Mouse (Mus musculus): ENCODE measurements at regions not wholly inside any gene's neighbourhood (a gene's known extent, or its start where the extent isn't known, plus 50 kb on each side); places are given as distances from the start of the nearest gene placed in this dataset.

- DNase-seq (ENCODE audit: low spot score in 2 of 2) = no peak
Observed at GRCm38 (mm10) chr6:94818220-94818619, 118.3 kb upstream of the Lrig1 start.

GRCm38 (mm10) chr6:94816161-94816560, 116.2 kb upstream of the Lrig1 start:
- no peak for DNase-seq (ENCODE audit: low spot score in 2 of 2)

- no peak for DNase-seq (ENCODE audit: low spot score in 2 of 2)
Observed at GRCm38 (mm10) chr6:94814711-94815110, 114.8 kb upstream of the Lrig1 start.

GRCm38 (mm10) chr6:94813481-94814148, 113.7 kb upstream of the Lrig1 start:
- DNase-seq (ENCODE audit: low spot score in 2 of 2) = no peak

- DNase-seq (ENCODE audit: low spot score in 2 of 2) = no peak
Observed at GRCm38 (mm10) chr6:94811846-94812245, 111.9 kb upstream of the Lrig1 start.

- no peak for DNase-seq (ENCODE audit: low spot score in 2 of 2)
Observed at GRCm38 (mm10) chr6:94807216-94807615, 107.3 kb upstream of the Lrig1 start.

GRCm38 (mm10) chr6:94806481-94807160, 106.7 kb upstream of the Lrig1 start:
- no peak for DNase-seq (ENCODE audit: low spot score in 2 of 2)

- peak in 1 of 2 experiments; percentile 29 for DNase-seq (ENCODE audit: low spot score in 2 of 2)
Observed at GRCm38 (mm10) chr6:94805685-94806084, 105.7 kb upstream of the Lrig1 start.

GRCm38 (mm10) chr6:94804284-94804815, 104.4 kb upstream of the Lrig1 start:
- no peak for DNase-seq (ENCODE audit: low spot score in 2 of 2)

- no peak for DNase-seq (ENCODE audit: low spot score in 2 of 2)
Observed at GRCm38 (mm10) chr6:94801039-94801438, 101.1 kb upstream of the Lrig1 start.

- no peak for DNase-seq (ENCODE audit: low spot score in 2 of 2)
Observed at GRCm38 (mm10) chr6:94798545-94799211, 98.7 kb upstream of the Lrig1 start.

GRCm38 (mm10) chr6:94795442-94795841, 95.5 kb upstream of the Lrig1 start:
- DNase-seq (ENCODE audit: low spot score in 2 of 2) = no peak

GRCm38 (mm10) chr6:94793555-94793954, 93.6 kb upstream of the Lrig1 start:
- DNase-seq (ENCODE audit: low spot score in 2 of 2) = peak in 1 of 2 experiments; percentile 22

- no peak for DNase-seq (ENCODE audit: low spot score in 2 of 2)
Observed at GRCm38 (mm10) chr6:94792312-94792711, 92.4 kb upstream of the Lrig1 start.

GRCm38 (mm10) chr6:94789308-94789763, 89.4 kb upstream of the Lrig1 start:
- DNase-seq (ENCODE audit: low spot score in 2 of 2) = no peak

- DNase-seq (ENCODE audit: low spot score in 2 of 2) = no peak
Observed at GRCm38 (mm10) chr6:94783471-94783870, 83.5 kb upstream of the Lrig1 start.

- DNase-seq (ENCODE audit: low spot score in 2 of 2) = no peak
Observed at GRCm38 (mm10) chr6:94780621-94781020, 80.7 kb upstream of the Lrig1 start.

- DNase-seq (ENCODE audit: low spot score in 2 of 2) = no peak
Observed at GRCm38 (mm10) chr6:94779854-94780253, 79.9 kb upstream of the Lrig1 start.

GRCm38 (mm10) chr6:94779213-94779612, 79.3 kb upstream of the Lrig1 start:
- no peak for DNase-seq (ENCODE audit: low spot score in 2 of 2)

- no peak for DNase-seq (ENCODE audit: low spot score in 2 of 2)
Observed at GRCm38 (mm10) chr6:94778797-94779196, 78.8 kb upstream of the Lrig1 start.

- no peak for DNase-seq (ENCODE audit: low spot score in 2 of 2)
Observed at GRCm38 (mm10) chr6:94776585-94776984, 76.6 kb upstream of the Lrig1 start.

- DNase-seq (ENCODE audit: low spot score in 2 of 2) = no peak
Observed at GRCm38 (mm10) chr6:94774871-94775270, 74.9 kb upstream of the Lrig1 start.

Data from urinary bladder, postnatal 4 days (tissue).